Mouse (Mus musculus) cerebellum, adult 2 months (tissue): ENCODE results near the gene Fnip2.

Source experiments
- CTCF ChIP-seq: fragments of 200-500 bp; IDR thresholded peaks from 2 replicates; pipeline ENCODE4 v1.5.1; 2011; ENCODE audit warnings: low read depth, mild to moderate bottlenecking, control low read depth, low read length, moderate library complexity, borderline replicate concordance; ENCODE audit not compliant: insufficient read depth
- POLR2A ChIP-seq: fragments of 200-500 bp; IDR thresholded peaks from 2 replicates; pipeline ENCODE4 v1.6.1; 2011; ENCODE audit warnings: low read length, control low read depth, borderline replicate concordance; ENCODE audit not compliant: insufficient read depth

DNA sequence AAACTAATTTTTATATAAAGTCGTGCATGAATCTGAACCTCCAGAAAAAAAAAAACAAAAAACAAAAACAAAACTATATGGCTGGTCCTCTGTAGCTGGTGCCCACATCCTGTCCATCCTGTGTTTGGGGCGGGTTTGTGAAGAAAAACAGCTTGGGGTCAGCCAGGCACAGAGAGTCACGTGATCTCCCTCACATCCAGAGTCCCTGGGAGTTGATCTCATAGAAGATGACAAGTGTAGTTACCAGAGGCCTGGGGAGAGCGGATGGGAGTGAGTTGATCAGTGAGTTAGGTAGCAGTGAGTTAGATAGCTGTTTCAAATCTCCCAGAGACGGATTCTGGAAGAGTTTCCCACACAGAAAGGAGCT is 157.0 kb downstream of the Fnip2 start:
- TF ChIP-seq CTCF (no peak), POLR2A (no peak)
